Mouse (Mus musculus): ENCODE measurements at regions not wholly inside any gene's neighbourhood (a gene's known extent, or its start where the extent isn't known, plus 50 kb on each side); places are given as distances from the start of the nearest gene placed in this dataset.

DNA sequence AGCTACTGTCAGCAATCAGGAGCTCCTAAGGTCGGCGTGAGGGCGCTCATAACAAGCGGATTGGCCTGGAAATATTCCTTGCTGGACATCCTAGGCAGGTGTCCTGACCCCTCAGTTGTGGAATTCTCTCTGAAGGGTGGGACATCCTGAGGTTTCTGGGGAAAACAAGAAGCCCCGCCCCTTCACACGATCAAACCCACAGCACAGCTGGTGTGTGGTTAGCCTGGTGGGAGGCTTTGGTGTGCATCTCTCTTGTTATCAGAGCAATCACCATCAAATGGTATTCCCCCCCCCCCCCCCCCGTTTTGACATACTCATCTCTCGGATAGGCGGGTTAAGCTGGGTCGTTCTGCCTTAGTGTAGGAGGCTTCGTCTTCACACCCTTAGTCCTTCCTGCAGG is 546.8 kb upstream of the Adam5 start:
- 37% methylated on average over 11 of the region's 11 CpGs for WGBS
- Histone ChIP-seq H3K27me3 (ENCODE audit: control insufficient read depth, insufficient read depth, low read length) (no peaks in the 10 kb centered on the region; the same call in 1 of the 2 replicates), H3K27ac (ENCODE audit: insufficient read depth, low read depth, low read length) (no peak overlapping the region), H3K4me1 (ENCODE audit: control insufficient read depth, insufficient read depth, insufficient read length, low read length) (no peaks in the 10 kb centered on the region), H3K36me3 (ENCODE audit: control insufficient read depth, insufficient read depth, low read length) (no peaks in the 10 kb centered on the region), H3K4me3 (ENCODE audit: low read depth, low read length) (no peak overlapping the region)
- TF ChIP-seq CTCF (IDR thresholded peaks at IDR 0.05; ENCODE audit: extremely low read depth, insufficient read length, insufficient replicate concordance, low read depth, low read length) (no peak), POLR2A (IDR thresholded peaks at IDR 0.05; ENCODE audit: low read depth, low read length) (no peak)

DNA sequence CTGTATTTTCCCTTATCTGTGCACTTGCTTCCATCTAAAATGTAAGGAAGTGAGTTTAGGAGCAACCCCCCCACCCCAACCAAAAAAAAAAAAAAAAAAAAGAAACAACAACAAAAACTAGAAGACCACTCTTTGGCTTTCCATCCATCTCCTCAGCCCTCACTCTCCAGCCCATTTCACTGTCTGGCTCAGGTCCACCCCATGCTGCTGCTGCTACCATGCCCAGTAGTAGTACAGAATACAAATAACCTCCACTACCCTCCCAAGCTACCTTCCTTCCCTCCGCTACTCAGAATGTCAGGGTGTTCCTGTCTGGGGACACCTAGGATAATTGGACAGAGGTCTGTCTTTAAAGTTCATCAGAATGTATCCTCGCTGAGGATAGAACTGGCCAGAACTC is 545.2 kb upstream of the Adam5 start:
- Histone ChIP-seq H3K36me3 (ENCODE audit: control insufficient read depth, insufficient read depth, low read length) (no peaks in the 10 kb centered on the region), H3K4me3 (ENCODE audit: low read depth, low read length) (no peak overlapping the region), H3K4me1 (ENCODE audit: control insufficient read depth, insufficient read depth, insufficient read length, low read length) (no peaks in the 10 kb centered on the region), H3K27me3 (ENCODE audit: control insufficient read depth, insufficient read depth, low read length) (no peaks in the 10 kb centered on the region; the same call in 1 of the 2 replicates), H3K27ac (ENCODE audit: insufficient read depth, low read depth, low read length) (no peak overlapping the region)
- 94% methylated on average over 2 of the region's 2 CpGs for WGBS
- TF ChIP-seq POLR2A (IDR thresholded peaks at IDR 0.05; ENCODE audit: low read depth, low read length) (no peak), CTCF (IDR thresholded peaks at IDR 0.05; ENCODE audit: extremely low read depth, insufficient read length, insufficient replicate concordance, low read depth, low read length) (no peak)

GRCm38 (mm10) chr8:25368561-25369091 is 544.5 kb upstream of the Adam5 start:
- no peaks in the 10 kb centered on the region for H3K4me1 ChIP-seq (ENCODE audit: control insufficient read depth, insufficient read depth, insufficient read length, low read length)
- WGBS = 36% methylated on average over 11 of the region's 11 CpGs

GRCm38 (mm10) chr8:25367806-25368549 is 543.8 kb upstream of the Adam5 start:
- Histone ChIP-seq H3K27me3 (ENCODE audit: control insufficient read depth, insufficient read depth, low read length) (no peaks in the 10 kb centered on the region; the same call in 1 of the 2 replicates), H3K4me3 (ENCODE audit: low read depth, low read length) (no peak overlapping the region), H3K36me3 (ENCODE audit: control insufficient read depth, insufficient read depth, low read length) (no peaks in the 10 kb centered on the region), H3K27ac (ENCODE audit: insufficient read depth, low read depth, low read length) (no peak overlapping the region), H3K4me1 (ENCODE audit: control insufficient read depth, insufficient read depth, insufficient read length, low read length) (no peaks in the 10 kb centered on the region)
- TF ChIP-seq CTCF (IDR thresholded peaks at IDR 0.05; ENCODE audit: extremely low read depth, insufficient read length, insufficient replicate concordance, low read depth, low read length) = no peak
- TF ChIP-seq POLR2A (IDR thresholded peaks at IDR 0.05; ENCODE audit: low read depth, low read length) = no peak
- WGBS = 69% methylated on average over 15 of the region's 15 CpGs

More at GRCm38 (mm10) chr8:25368561-25369091, 544.5 kb upstream of the Adam5 start:
- no peak for TF ChIP-seq POLR2A (IDR thresholded peaks at IDR 0.05; ENCODE audit: low read depth, low read length)
- TF ChIP-seq CTCF (IDR thresholded peaks at IDR 0.05; ENCODE audit: extremely low read depth, insufficient read length, insufficient replicate concordance, low read depth, low read length) = no peak
- Histone ChIP-seq H3K27me3 (ENCODE audit: control insufficient read depth, insufficient read depth, low read length) (no peaks in the 10 kb centered on the region; the same call in 1 of the 2 replicates), H3K36me3 (ENCODE audit: control insufficient read depth, insufficient read depth, low read length) (no peaks in the 10 kb centered on the region), H3K27ac (ENCODE audit: insufficient read depth, low read depth, low read length) (no peak overlapping the region), H3K4me3 (ENCODE audit: low read depth, low read length) (no peak overlapping the region)

GRCm38 (mm10) chr8:25366181-25366580 is 542.0 kb upstream of the Adam5 start:
- TF ChIP-seq POLR2A (IDR thresholded peaks at IDR 0.05; ENCODE audit: low read depth, low read length) = no peak
- TF ChIP-seq CTCF (IDR thresholded peaks at IDR 0.05; ENCODE audit: extremely low read depth, insufficient read length, insufficient replicate concordance, low read depth, low read length) = no peak
- no peaks in the 10 kb centered on the region for H3K36me3 ChIP-seq (ENCODE audit: control insufficient read depth, insufficient read depth, low read length)
- H3K27ac ChIP-seq (ENCODE audit: insufficient read depth, low read depth, low read length) = no peak overlapping the region
- H3K4me3 ChIP-seq (ENCODE audit: low read depth, low read length) = no peak overlapping the region
- WGBS = 56% methylated on average over 3 of the region's 3 CpGs
- no peaks in the 10 kb centered on the region; the same call in 1 of the 2 replicates for H3K27me3 ChIP-seq (ENCODE audit: control insufficient read depth, insufficient read depth, low read length)
- H3K4me1 ChIP-seq (ENCODE audit: control insufficient read depth, insufficient read depth, insufficient read length, low read length) = no peaks in the 10 kb centered on the region

DNA sequence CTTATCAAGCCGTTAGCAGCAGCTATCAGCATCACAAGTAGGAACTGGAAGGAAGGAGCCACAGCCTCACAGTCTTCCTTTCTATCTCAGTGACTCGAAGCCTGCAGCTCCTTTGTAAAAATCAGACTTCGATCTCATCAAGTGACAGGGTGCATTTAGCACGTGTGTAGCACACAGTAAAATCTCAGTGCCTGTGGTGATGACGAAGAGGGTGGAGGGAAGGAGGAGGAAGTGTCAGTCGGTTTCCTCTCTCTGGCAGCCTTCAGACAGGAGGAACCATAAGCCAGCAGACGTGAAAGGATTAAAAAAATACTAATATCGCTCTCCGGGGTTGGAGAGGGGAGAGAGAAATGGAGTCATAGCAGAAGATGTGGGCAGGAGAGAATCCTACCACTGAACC is 538.5 kb upstream of the Adam5 start:
- Histone ChIP-seq H3K4me1 (ENCODE audit: control insufficient read depth, insufficient read depth, insufficient read length, low read length) (no peaks in the 10 kb centered on the region), H3K27me3 (ENCODE audit: control insufficient read depth, insufficient read depth, low read length) (no peaks in the 10 kb centered on the region), H3K27ac (ENCODE audit: insufficient read depth, low read depth, low read length) (no peak overlapping the region), H3K4me3 (ENCODE audit: low read depth, low read length) (no peak overlapping the region), H3K36me3 (ENCODE audit: control insufficient read depth, insufficient read depth, low read length) (no peaks in the 10 kb centered on the region)
- TF ChIP-seq CTCF (IDR thresholded peaks at IDR 0.05; ENCODE audit: extremely low read depth, insufficient read length, insufficient replicate concordance, low read depth, low read length) = no peak
- TF ChIP-seq POLR2A (IDR thresholded peaks at IDR 0.05; ENCODE audit: low read depth, low read length) = no peak
- 39% methylated on average over 9 of the region's 9 CpGs for WGBS

- 67% methylated on average over 4 of the region's 4 CpGs for WGBS
- no peaks in the 10 kb centered on the region for H3K4me1 ChIP-seq (ENCODE audit: control insufficient read depth, insufficient read depth, insufficient read length, low read length)
Observed at GRCm38 (mm10) chr8:25362146-25362545, 538.0 kb upstream of the Adam5 start.

More at GRCm38 (mm10) chr8:25362146-25362545, 538.0 kb upstream of the Adam5 start:
- H3K27me3 ChIP-seq (ENCODE audit: control insufficient read depth, insufficient read depth, low read length) = no peaks in the 10 kb centered on the region
- no peak overlapping the region for H3K4me3 ChIP-seq (ENCODE audit: low read depth, low read length)
- TF ChIP-seq CTCF (IDR thresholded peaks at IDR 0.05; ENCODE audit: extremely low read depth, insufficient read length, insufficient replicate concordance, low read depth, low read length) (no peak), POLR2A (IDR thresholded peaks at IDR 0.05; ENCODE audit: low read depth, low read length) (no peak)
- H3K27ac ChIP-seq (ENCODE audit: insufficient read depth, low read depth, low read length) = no peak overlapping the region
- no peaks in the 10 kb centered on the region for H3K36me3 ChIP-seq (ENCODE audit: control insufficient read depth, insufficient read depth, low read length)
